Mouse (Mus musculus): Measurements from ENCODE around the gene Ttc7b. TPM values are rescaled to one million over a fixed set of nuclear protein-coding genes. Genes with fewer than 3 reads are reported as not detected.

Gene Ttc7b
- polyA plus RNA-seq, 1 experiment from 2014 or later: 6.3 TPM

GRCm38 (mm10) chr12:100482255-100482654, 38.4 kb downstream of the Ttc7b start:
- WGBS: 75% methylated on average over 7 of the region's 7 CpGs

GRCm38 (mm10) chr12:100481443-100482026, 39.1 kb downstream of the Ttc7b start:
- no peaks in the 10 kb centered on the region for H3K9me3 ChIP-seq
- WGBS: 78% methylated on average over 8 of the region's 8 CpGs
- peak; percentile 43; the same call in 1 of the 2 replicates for ATAC-seq

More at GRCm38 (mm10) chr12:100482255-100482654, 38.4 kb downstream of the Ttc7b start:
- Histone ChIP-seq H3K27me3 (no peaks in the 10 kb centered on the region), H3K27ac (0 out of 2 replicates have a peak overlapping the region, but pooled peaks have one; percentile 2), H3K36me3 (peaks cover 18% of the 10 kb centered on the region; the same call in 1 of the 2 replicates), H3K9me3 (no peaks in the 10 kb centered on the region), H3K4me1 (replicated peaks) (0 out of 2 replicates have a peak, but pooled peaks cover 4% of the 10 kb centered on the region), H3K9ac (replicated peaks) (no peak overlapping the region), H3K4me2 (replicated peaks) (no peak overlapping the region), H3K4me3 (replicated peaks) (no peak overlapping the region)
- ATAC-seq: no peak

DNA sequence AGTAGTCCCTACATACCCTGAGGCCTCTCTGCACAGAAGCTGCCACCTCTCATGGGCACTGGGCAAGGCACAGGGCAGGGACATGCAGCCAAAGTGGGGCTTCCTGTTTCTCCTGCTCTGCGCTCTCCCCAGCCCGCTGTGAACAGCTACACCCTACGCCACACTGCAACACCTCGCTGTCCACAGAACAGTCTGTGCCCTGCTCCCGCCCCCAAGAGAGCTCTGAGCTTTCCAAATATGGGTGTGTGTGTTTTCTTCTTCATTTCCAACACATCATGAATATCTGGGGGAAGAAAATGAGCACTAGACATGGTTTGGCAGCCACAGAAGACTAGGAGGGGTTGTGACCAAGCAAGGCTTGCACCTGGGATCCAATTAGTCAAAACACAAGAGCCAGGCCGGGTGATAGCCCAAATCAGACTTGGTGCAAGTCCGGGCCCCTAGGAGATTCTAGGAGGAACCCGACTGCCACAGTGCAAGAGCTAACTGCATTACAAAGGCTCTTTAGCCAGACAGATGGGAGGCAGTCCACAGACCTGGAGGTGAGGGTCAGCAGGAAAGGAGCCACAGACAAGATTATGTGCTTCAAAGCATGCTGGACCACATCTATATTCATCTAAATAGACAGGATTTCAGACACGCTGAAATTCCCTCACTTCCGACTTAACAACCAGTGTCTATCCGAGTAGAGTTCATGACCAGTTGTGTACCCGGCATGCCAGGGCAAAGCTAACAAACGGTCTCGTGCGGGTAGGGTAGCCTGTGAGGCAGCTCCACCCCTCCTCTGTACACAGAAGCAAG, 39.8 kb downstream of the Ttc7b start:
- Histone ChIP-seq H3K36me3 (peaks cover 18% of the 10 kb centered on the region; the same call in 1 of the 2 replicates), H3K9ac (replicated peaks) (no peak overlapping the region), H3K4me1 (replicated peaks) (0 out of 2 replicates have a peak, but pooled peaks cover 4% of the 10 kb centered on the region), H3K4me3 (replicated peaks) (no peak overlapping the region), H3K4me2 (replicated peaks) (no peak overlapping the region), H3K9me3 (no peaks in the 10 kb centered on the region), H3K27ac (no peak overlapping the region), H3K27me3 (no peaks in the 10 kb centered on the region)
- ATAC-seq: peak; percentile 37; the same call in 1 of the 2 replicates
- 90% methylated on average over 15 of the region's 15 CpGs for WGBS

More at GRCm38 (mm10) chr12:100481443-100482026, 39.1 kb downstream of the Ttc7b start:
- Histone ChIP-seq H3K4me3 (replicated peaks) (no peak overlapping the region), H3K4me1 (replicated peaks) (0 out of 2 replicates have a peak, but pooled peaks cover 4% of the 10 kb centered on the region), H3K9ac (replicated peaks) (no peak overlapping the region), H3K36me3 (peaks cover 18% of the 10 kb centered on the region; the same call in 1 of the 2 replicates), H3K4me2 (replicated peaks) (no peak overlapping the region), H3K27ac (no peak overlapping the region; the same call in 1 of the 2 replicates), H3K27me3 (no peaks in the 10 kb centered on the region)

- peaks cover 18% of the 10 kb centered on the region for H3K36me3 ChIP-seq
- 30% methylated on average over 7 of the region's 7 CpGs for WGBS
- H3K4me3 ChIP-seq (replicated peaks): no peak overlapping the region
- H3K9me3 ChIP-seq: no peaks in the 10 kb centered on the region
- H3K9ac ChIP-seq (replicated peaks): no peak overlapping the region
- no peak overlapping the region for H3K27ac ChIP-seq
- H3K27me3 ChIP-seq: no peaks in the 10 kb centered on the region
- H3K4me1 ChIP-seq (replicated peaks): 0 out of 2 replicates have a peak, but pooled peaks cover 4% of the 10 kb centered on the region
- no peak overlapping the region for H3K4me2 ChIP-seq (replicated peaks)
- peak; percentile 74 for ATAC-seq
Observed at GRCm38 (mm10) chr12:100479892-100480621, 40.6 kb downstream of the Ttc7b start.

GRCm38 (mm10) chr12:100479270-100479869, 41.3 kb downstream of the Ttc7b start:
- no peaks in the 10 kb centered on the region for H3K9me3 ChIP-seq
- peaks cover 21% of the 10 kb centered on the region for H3K36me3 ChIP-seq
- H3K27ac ChIP-seq: no peak overlapping the region
- H3K27me3 ChIP-seq: no peaks in the 10 kb centered on the region
- H3K4me2 ChIP-seq (replicated peaks): no peak overlapping the region
- ATAC-seq: 0 out of 2 replicates have a peak, but pooled peaks have one; percentile 38
- 0 out of 2 replicates have a peak, but pooled peaks cover 4% of the 10 kb centered on the region for H3K4me1 ChIP-seq (replicated peaks)
- H3K4me3 ChIP-seq (replicated peaks): no peak overlapping the region
- WGBS: 80% methylated on average over 10 of the region's 10 CpGs
- H3K9ac ChIP-seq (replicated peaks): no peak overlapping the region

GRCm38 (mm10) chr12:100478615-100479014, 42.0 kb downstream of the Ttc7b start:
- Histone ChIP-seq H3K27me3 (no peaks in the 10 kb centered on the region), H3K4me1 (replicated peaks) (0 out of 2 replicates have a peak, but pooled peaks cover 4% of the 10 kb centered on the region), H3K4me3 (replicated peaks) (no peak overlapping the region), H3K36me3 (peaks cover 21% of the 10 kb centered on the region), H3K9ac (replicated peaks) (no peak overlapping the region), H3K27ac (no peak overlapping the region), H3K9me3 (no peaks in the 10 kb centered on the region), H3K4me2 (replicated peaks) (no peak overlapping the region)
- 90% methylated on average over 6 of the region's 6 CpGs for WGBS
- ATAC-seq: no peak

- peaks cover 25% of the 10 kb centered on the region for H3K36me3 ChIP-seq
- no peaks in the 10 kb centered on the region for H3K27me3 ChIP-seq
- no peak overlapping the region for H3K4me3 ChIP-seq (replicated peaks)
- no peak overlapping the region for H3K9ac ChIP-seq (replicated peaks)
- no peak for ATAC-seq
- no peak overlapping the region for H3K4me2 ChIP-seq (replicated peaks)
- H3K27ac ChIP-seq: no peak overlapping the region
- no peaks in the 10 kb centered on the region for H3K9me3 ChIP-seq
- H3K4me1 ChIP-seq (replicated peaks): 0 out of 2 replicates have a peak, but pooled peaks cover 4% of the 10 kb centered on the region
- 84% methylated on average over 6 of the region's 6 CpGs for WGBS
Observed at GRCm38 (mm10) chr12:100478151-100478550, 42.5 kb downstream of the Ttc7b start.

DNA sequence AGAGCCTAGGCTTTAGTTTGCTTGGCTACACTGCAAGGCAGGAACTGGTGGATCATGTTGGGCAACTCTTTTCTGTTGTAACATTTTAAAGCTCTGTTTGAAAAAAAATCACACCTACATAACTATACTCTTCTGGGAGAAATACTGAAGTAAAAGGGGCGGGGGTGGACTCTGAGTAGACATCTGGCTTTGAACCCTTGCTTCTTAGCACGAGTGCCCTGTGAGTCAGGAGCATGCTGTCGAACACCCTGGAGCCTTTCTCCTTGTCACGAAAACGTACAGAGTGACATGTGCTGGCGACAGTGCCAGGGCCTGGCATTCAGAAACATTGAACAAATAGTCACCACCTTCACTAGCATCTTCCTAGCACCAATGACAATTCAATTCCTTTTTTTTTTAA, 43.2 kb downstream of the Ttc7b start:
- no peaks in the 10 kb centered on the region for H3K27me3 ChIP-seq
- peaks cover 27% of the 10 kb centered on the region for H3K36me3 ChIP-seq
- H3K9me3 ChIP-seq: no peaks in the 10 kb centered on the region
- no peak overlapping the region for H3K27ac ChIP-seq
- 88% methylated on average over 6 of the region's 6 CpGs for WGBS
- H3K4me2 ChIP-seq (replicated peaks): no peak overlapping the region
- no peak overlapping the region for H3K9ac ChIP-seq (replicated peaks)
- no peak overlapping the region for H3K4me3 ChIP-seq (replicated peaks)
- ATAC-seq: no peak
- H3K4me1 ChIP-seq (replicated peaks): 0 out of 2 replicates have a peak, but pooled peaks cover 4% of the 10 kb centered on the region

- ATAC-seq: no peak
- H3K4me2 ChIP-seq (replicated peaks): no peak overlapping the region
Observed at GRCm38 (mm10) chr12:100476351-100476750, 44.3 kb downstream of the Ttc7b start.

DNA sequence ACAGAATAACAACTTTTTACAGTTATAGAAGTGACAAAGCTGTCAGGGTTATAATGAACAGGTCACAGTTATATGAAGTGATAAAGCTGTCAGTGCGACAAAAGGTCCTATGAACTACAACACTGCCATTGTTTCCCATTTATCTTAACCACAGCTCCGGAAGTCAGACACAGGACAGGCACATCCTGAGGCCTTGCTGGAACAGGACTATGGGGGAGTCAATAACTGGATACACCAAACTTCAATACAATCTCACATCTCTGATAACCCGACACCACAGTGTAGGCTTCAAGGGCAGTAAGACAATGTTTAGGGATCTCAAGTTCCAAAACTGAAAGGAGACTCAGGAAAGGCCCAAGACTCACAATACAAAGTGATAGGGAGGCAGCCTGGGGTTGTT, 45.1 kb downstream of the Ttc7b start:
- 0 out of 2 replicates have a peak, but pooled peaks cover 4% of the 10 kb centered on the region for H3K4me1 ChIP-seq (replicated peaks)
- no peak overlapping the region for H3K27ac ChIP-seq
- ATAC-seq: no peak
- no peak overlapping the region for H3K9ac ChIP-seq (replicated peaks)
- H3K4me2 ChIP-seq (replicated peaks): no peak overlapping the region
- H3K36me3 ChIP-seq: peaks cover 15% of the 10 kb centered on the region
- 88% methylated on average over 3 of the region's 3 CpGs for WGBS
- no peak overlapping the region for H3K4me3 ChIP-seq (replicated peaks)
- no peaks in the 10 kb centered on the region for H3K9me3 ChIP-seq
- H3K27me3 ChIP-seq: no peaks in the 10 kb centered on the region

More at GRCm38 (mm10) chr12:100476351-100476750, 44.3 kb downstream of the Ttc7b start:
- no peaks in the 10 kb centered on the region for H3K9me3 ChIP-seq
- no peak overlapping the region for H3K27ac ChIP-seq
- no peak overlapping the region for H3K9ac ChIP-seq (replicated peaks)
- H3K27me3 ChIP-seq: no peaks in the 10 kb centered on the region
- peaks cover 19% of the 10 kb centered on the region for H3K36me3 ChIP-seq
- 0 out of 2 replicates have a peak, but pooled peaks cover 4% of the 10 kb centered on the region for H3K4me1 ChIP-seq (replicated peaks)
- no peak overlapping the region for H3K4me3 ChIP-seq (replicated peaks)

- WGBS: 97% methylated on average over 3 of the region's 3 CpGs
- H3K4me1 ChIP-seq (replicated peaks): 0 out of 2 replicates have a peak, but pooled peaks cover 4% of the 10 kb centered on the region
- H3K4me3 ChIP-seq (replicated peaks): no peak overlapping the region
- no peak overlapping the region for H3K9ac ChIP-seq (replicated peaks)
- H3K9me3 ChIP-seq: no peaks in the 10 kb centered on the region
- peaks cover 12% of the 10 kb centered on the region for H3K36me3 ChIP-seq
- no peak overlapping the region for H3K27ac ChIP-seq
- H3K27me3 ChIP-seq: no peaks in the 10 kb centered on the region
- no peak for ATAC-seq
- no peak overlapping the region for H3K4me2 ChIP-seq (replicated peaks)
Observed at GRCm38 (mm10) chr12:100474661-100475321, 45.8 kb downstream of the Ttc7b start.
